Mouse (Mus musculus) adrenal gland, postnatal 10 days (tissue): ENCODE data around the gene Adk. TPM values are rescaled to one million over a fixed set of nuclear protein-coding genes. Genes with fewer than 3 reads are reported as not detected.

Source experiments
- DNase-seq: peaks from one replicate; pipeline ENCODE4 v3.0.0; 2021; ENCODE audit warnings: mixed read lengths
- long read RNA-seq, 2 experiments: library from polyadenylated mRNA; stranded (forward); transcript quantifications; one replicate each; pipeline ENCODE4 v2.0.0; 2021
- total RNA-seq, 2 experiments: library from RNA; stranded (reverse); gene quantifications; 2 replicates each; pipeline ENCODE4 v1.2.3; 2021

Gene Adk
- total RNA-seq = 100 to 1,000 TPM; 120 to 147 TPM
- long read RNA-seq, experiment 1, transcript Adk-207 (11 exons, 1,818 nt) = major isoform, 135 of 254 reads
- long read RNA-seq, experiment 1, transcript Adk-201 (11 exons, 1,782 nt) = minor isoform, 81 of 254 reads
- long read RNA-seq, experiment 1, transcript Adk-202 (2 exons, 289 nt) = minor isoform, 9 of 254 reads
- long read RNA-seq, experiment 1, partial matches to known transcripts = 9 of 254 reads
- long read RNA-seq, experiment 1, other reads (novel, unspliced or antisense) = 20 of 254 reads
- long read RNA-seq, experiment 2, transcript Adk-207 (11 exons, 1,818 nt) = major isoform, 30 of 75 reads
- long read RNA-seq, experiment 2, transcript Adk-201 (11 exons, 1,782 nt) = major isoform, 30 of 75 reads
- long read RNA-seq, experiment 2, partial matches to known transcripts = 2 of 75 reads
- long read RNA-seq, experiment 2, other reads (novel, unspliced or antisense) = 9 of 75 reads

GRCm38 (mm10) chr14:21052112-21052780 lies at the start of gene Adk, which contains the start of gene Ap3m1:
Gene Adk (plus strand): TSS chr14:21052574.
Gene Ap3m1 (minus strand): TSS chr14:21052508.
- peak; percentile 98 for DNase-seq

GRCm38 (mm10) chr14:21013800-21014334 lies 38.5 kb upstream of the Adk start:
- no peak for DNase-seq

- no peak for DNase-seq
Observed at GRCm38 (mm10) chr14:21017871-21018270, 34.5 kb upstream of the Adk start.

GRCm38 (mm10) chr14:21018977-21019376 lies 33.4 kb upstream of the Adk start:
- no peak for DNase-seq

GRCm38 (mm10) chr14:21020435-21020834 lies 31.9 kb upstream of the Adk start:
- DNase-seq = no peak

GRCm38 (mm10) chr14:21027542-21027941 lies 24.8 kb upstream of the Adk start:
- DNase-seq = no peak

- no peak for DNase-seq
Observed at GRCm38 (mm10) chr14:21029025-21029659, 23.2 kb upstream of the Adk start.

GRCm38 (mm10) chr14:21031783-21032511 lies 20.4 kb upstream of the Adk start:
- peak; percentile 56 for DNase-seq

GRCm38 (mm10) chr14:21034271-21034670 lies 18.1 kb upstream of the Adk start:
- DNase-seq = no peak

- DNase-seq = no peak
Observed at GRCm38 (mm10) chr14:21034791-21035190, 17.6 kb upstream of the Adk start.

- no peak for DNase-seq
Observed at GRCm38 (mm10) chr14:21039077-21039476, 13.3 kb upstream of the Adk start.

- no peak for DNase-seq
Observed at GRCm38 (mm10) chr14:21039623-21040022, 12.8 kb upstream of the Adk start.

GRCm38 (mm10) chr14:21047840-21048239 lies 4.5 kb upstream of the Adk start:
- DNase-seq = no peak

- peak; percentile 66 for DNase-seq
Observed at GRCm38 (mm10) chr14:21048879-21049278, 3.5 kb upstream of the Adk start.

- DNase-seq = peak; percentile 37
Observed at GRCm38 (mm10) chr14:21050734-21051133, 1.6 kb upstream of the Adk start.

GRCm38 (mm10) chr14:21051380-21052111 lies 828 bp upstream of the Adk start:
- DNase-seq = no peak

- peak; percentile 80 for DNase-seq
Observed at GRCm38 (mm10) chr14:21052781-21053130, 382 bp downstream of the Adk start.

- DNase-seq = no peak
Observed at GRCm38 (mm10) chr14:21053151-21053550, 777 bp downstream of the Adk start.

GRCm38 (mm10) chr14:21053586-21053985 lies 1.2 kb downstream of the Adk start:
- DNase-seq = no peak

GRCm38 (mm10) chr14:21058972-21059371 lies 6.6 kb downstream of the Adk start:
- no peak for DNase-seq

- DNase-seq = no peak
Observed at GRCm38 (mm10) chr14:21062766-21063513, 10.6 kb downstream of the Adk start.
